ENCODE assay signal across 9 mouse cellular contexts in the genomic region with DNA sequence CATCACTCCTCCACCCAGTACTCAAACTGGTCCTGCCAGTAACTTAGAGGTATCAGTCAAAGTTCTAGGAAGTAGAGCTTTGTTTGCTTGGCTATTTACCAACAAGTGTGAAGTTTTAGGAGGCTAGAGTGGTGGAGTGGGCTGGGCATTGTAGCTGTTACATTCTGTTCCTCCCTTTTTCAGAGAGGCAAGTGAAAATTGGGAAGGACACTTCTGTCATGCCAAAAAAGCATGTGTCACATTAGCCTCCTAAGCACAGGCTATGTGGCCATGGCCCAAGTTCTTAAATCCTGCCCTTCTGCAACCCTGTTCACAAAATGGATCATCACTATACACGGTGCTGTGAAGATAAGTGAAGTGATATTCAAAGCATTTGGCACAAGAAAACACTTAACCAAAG. TPM values are rescaled to one million over a fixed set of nuclear protein-coding genes. Genes with fewer than 3 reads are reported as not detected.
DNase-seq lines count a peak whose midpoint lies in the region; ATAC-seq lines count a peak whose summit lies in the region.
"Had no signal": no experiment of that assay in that cellular context is flagged by ENCODE, and none has a peak within 500 bp of the region (broad histone marks: within the 10 kb centered on the region; RNA-seq: fewer than 3 reads in every experiment).

No protein-coding gene starts in this region.

- H3K9me3 ChIP-seq in heart, embryonic 16.5 days (replicated peaks; ENCODE audit: control insufficient read depth, low read length), result no peaks in the 10 kb centered on the region
- H3K9me3 ChIP-seq in lung, embryonic 16.5 days (ENCODE audit: control insufficient read depth, low read length), result no peaks in the 10 kb centered on the region
- H3K9me3 ChIP-seq: neural tube, embryonic 12.5 days had no signal

- H3K4me3 ChIP-seq in heart, embryonic 16.5 days (ENCODE audit: low read length), result no peak overlapping the region
- H3K4me3 ChIP-seq in lung, embryonic 16.5 days (ENCODE audit: low read length), result no peak overlapping the region
- H3K4me3 ChIP-seq: erythroblast, embryonic 14.5 days; neural tube, embryonic 12.5 days had no signal

- H3K36me3 ChIP-seq in heart, embryonic 16.5 days (ENCODE audit: control insufficient read depth, insufficient read depth), result peaks cover 34% of the 10 kb centered on the region
- H3K36me3 ChIP-seq in lung, embryonic 16.5 days (ENCODE audit: control insufficient read depth, insufficient read depth, low read length), result peaks cover 25% of the 10 kb centered on the region

- DNase-seq in heart, postnatal 36 days, result no peak
- DNase-seq in brain, adult 2 months (ENCODE audit: low read depth, low spot score), result peak; percentile 39
- peak; percentile 42 to 58 for DNase-seq in cerebellum, postnatal 10 days
- no peak for DNase-seq in c-Kit-positive CD71-positive TER-119-positive erythroid progenitor cells, embryonic 14.5 days (ENCODE audit: low spot score)
- DNase-seq in urinary bladder, postnatal 4 days (ENCODE audit: low spot score in 2 of 2), result no peak

- intact Hi-C loops in heart, postnatal 36 days (cut with DNase I), result no loop called here

- no peak overlapping the region; the same call in 1 of the 2 replicates for H3K27ac ChIP-seq in heart, embryonic 16.5 days (ENCODE audit: low read length)
- peak overlapping the region; percentile 89 for H3K27ac ChIP-seq in lung, embryonic 16.5 days (ENCODE audit: low read length)
- H3K27ac ChIP-seq: neural tube, embryonic 12.5 days had no signal

- no peaks in the 10 kb centered on the region for H3K27me3 ChIP-seq in heart, embryonic 16.5 days (ENCODE audit: control insufficient read depth, insufficient read depth, low read length)
- no peaks in the 10 kb centered on the region for H3K27me3 ChIP-seq in lung, embryonic 16.5 days (ENCODE audit: control insufficient read depth, insufficient read depth, low read depth, low read length)
- H3K27me3 ChIP-seq: neural tube, embryonic 12.5 days had no signal

- H3K4me1 ChIP-seq in heart, embryonic 16.5 days (ENCODE audit: control insufficient read depth, insufficient read depth, low read length), result peaks cover 15% of the 10 kb centered on the region
- peaks cover 23% of the 10 kb centered on the region for H3K4me1 ChIP-seq in lung, embryonic 16.5 days (replicated peaks; ENCODE audit: control insufficient read depth, insufficient read depth, low read length)

- no peak overlapping the region for H3K9ac ChIP-seq in heart, embryonic 16.5 days (ENCODE audit: low read length)
- H3K9ac ChIP-seq in lung, embryonic 16.5 days (ENCODE audit: low read length), result no peak overlapping the region
- H3K9ac ChIP-seq: neural tube, embryonic 12.5 days had no signal

- no peak for ATAC-seq in heart, embryonic 16.5 days (replicated peaks; ENCODE audit: extremely low read depth, insufficient read depth, low FRiP score)
- ATAC-seq in lung, embryonic 16.5 days (ENCODE audit: low read depth), result peak; percentile 3; the same call in 1 of the 2 replicates

- WGBS in heart, embryonic 16.5 days, result 35% methylated on average over 1 of the region's 1 CpGs
- 28% methylated on average over 1 of the region's 1 CpGs for WGBS in lung, embryonic 16.5 days

- peak overlapping the region; percentile 1; the same call in 1 of the 2 replicates for H3K4me2 ChIP-seq in heart, embryonic 16.5 days (ENCODE audit: low read depth, low read length)
- H3K4me2 ChIP-seq in lung, embryonic 16.5 days (ENCODE audit: low read depth, low read length), result no peak overlapping the region
- H3K4me2 ChIP-seq: neural tube, embryonic 12.5 days had no signal

RNA-seq across cellular contexts. Expression of a gene that starts 34.4 kb away (rescaled TPM):
- 10.7 and 12.5 TPM in 2 replicates for polyA plus RNA-seq in heart, embryonic 16.5 days (2015; fragmentation: Nextera tagmentation; extraction: Ambion mirVana)
- total RNA-seq in heart, postnatal 36 days (2021), result 1 to 10 TPM; 7.2 to 8.0 TPM
- 34.2 and 37.9 TPM in 2 replicates for polyA plus RNA-seq in lung, embryonic 16.5 days (2015; fragmentation: Nextera tagmentation; extraction: Ambion mirVana)

Comparison
In these comparisons a context has a peak if more than half of its experiments do, and no peak if none do; other contexts are left out.
1. DNase-seq: peak in brain, adult 2 months (single experiment) and cerebellum, postnatal 10 days (2 of 2); none in heart, postnatal 36 days (0 of 2), c-Kit-positive CD71-positive TER-119-positive erythroid progenitor cells, embryonic 14.5 days (single experiment) and urinary bladder, postnatal 4 days (0 of 2).